Mouse (Mus musculus) erythroblast, embryonic 14.5 days (primary cell): ENCODE data around the gene Cntnap5a.

Source experiments
- GATA1 ChIP-seq: IDR thresholded peaks from 2 replicates; pipeline ENCODE4 v1.6.1; 2012; ENCODE audit warnings: low read length, inconsistent platforms, mixed read lengths
- TAL1 ChIP-seq: IDR thresholded peaks from 3 replicates; pipeline ENCODE4 v1.6.1; 2012; ENCODE audit warnings: low read length, inconsistent platforms, mixed read lengths

GRCm38 (mm10) chr1:115686494-115686893 lies 1.9 kb downstream of the Cntnap5a start:
- TF ChIP-seq TAL1 (no peak), GATA1 (no peak)
